ENCODE assay signal across 8 mouse cellular contexts in genomic region chr4:84675171-84675973, GRCm38 (mm10). TPM values are rescaled to one million over a fixed set of nuclear protein-coding genes. Genes with fewer than 3 reads are reported as not detected.
DNase-seq lines count a peak whose midpoint lies in the region; ATAC-seq lines count a peak whose summit lies in the region.

Bnc2 (minus strand) TSS chr4:84675275.

- H3K4me1 ChIP-seq in embryonic facial prominence, embryonic 11.5 days (ENCODE audit: control insufficient read depth, insufficient read depth, low read length) = peaks cover 3% of the 10 kb centered on the region
- no peaks in the 10 kb centered on the region for H3K4me1 ChIP-seq in heart, embryonic 11.5 days (ENCODE audit: control insufficient read depth, insufficient read depth, low read length)
- H3K4me1 ChIP-seq in kidney, embryonic 14.5 days (ENCODE audit: control insufficient read depth, insufficient read depth, low read length) = no peaks in the 10 kb centered on the region; the same call in 1 of the 2 replicates
- peaks cover 6% of the 10 kb centered on the region for H3K4me1 ChIP-seq in lung, embryonic 16.5 days (replicated peaks; ENCODE audit: control insufficient read depth, insufficient read depth, low read length)

- no peaks in the 10 kb centered on the region; the same call in 1 of the 2 replicates for H3K27me3 ChIP-seq in embryonic facial prominence, embryonic 11.5 days (ENCODE audit: control insufficient read depth, insufficient read depth, low read length)
- peaks cover 33% of the 10 kb centered on the region for H3K27me3 ChIP-seq in heart, embryonic 11.5 days (ENCODE audit: control insufficient read depth, insufficient read depth, low read length)
- peaks cover 9% of the 10 kb centered on the region; the same call in 1 of the 2 replicates for H3K27me3 ChIP-seq in kidney, embryonic 14.5 days (ENCODE audit: control insufficient read depth, insufficient read depth, low read length)
- H3K27me3 ChIP-seq in lung, embryonic 16.5 days (ENCODE audit: control insufficient read depth, insufficient read depth, low read depth, low read length) = peaks cover 39% of the 10 kb centered on the region

- no peaks in the 10 kb centered on the region for H3K9me3 ChIP-seq in embryonic facial prominence, embryonic 11.5 days (replicated peaks; ENCODE audit: control insufficient read depth, low read length)
- H3K9me3 ChIP-seq in heart, embryonic 11.5 days (replicated peaks; ENCODE audit: control insufficient read depth, low read length) = no peaks in the 10 kb centered on the region
- no peaks in the 10 kb centered on the region for H3K9me3 ChIP-seq in kidney, embryonic 14.5 days (ENCODE audit: control insufficient read depth, low read length)
- no peaks in the 10 kb centered on the region for H3K9me3 ChIP-seq in lung, embryonic 16.5 days (ENCODE audit: control insufficient read depth, low read length)

- peak within 1 kb of the TSS; percentile 93 for H3K9ac ChIP-seq in embryonic facial prominence, embryonic 11.5 days (replicated peaks; ENCODE audit: low read length)
- peak within 1 kb of the TSS; percentile 31 for H3K9ac ChIP-seq in heart, embryonic 11.5 days (ENCODE audit: low read depth, low read length)
- H3K9ac ChIP-seq in kidney, embryonic 14.5 days (ENCODE audit: low read depth, low read length) = peak within 1 kb of the TSS; percentile 76
- H3K9ac ChIP-seq in lung, embryonic 16.5 days (ENCODE audit: low read length) = peak within 1 kb of the TSS; percentile 71

- H3K36me3 ChIP-seq in embryonic facial prominence, embryonic 11.5 days (replicated peaks; ENCODE audit: control insufficient read depth, insufficient read depth, low read depth, low read length) = no peaks in the 10 kb centered on the region
- no peaks in the 10 kb centered on the region for H3K36me3 ChIP-seq in heart, embryonic 11.5 days (ENCODE audit: control insufficient read depth, insufficient read depth, low read length)
- H3K36me3 ChIP-seq in kidney, embryonic 14.5 days (ENCODE audit: control insufficient read depth, insufficient read depth, low read length) = no peaks in the 10 kb centered on the region
- H3K36me3 ChIP-seq in lung, embryonic 16.5 days (ENCODE audit: control insufficient read depth, insufficient read depth, low read length) = no peaks in the 10 kb centered on the region

- peak within 1 kb of the TSS; percentile 89 for H3K27ac ChIP-seq in embryonic facial prominence, embryonic 11.5 days (replicated peaks; ENCODE audit: low read depth, low read length)
- peak within 1 kb of the TSS; percentile 50; the same call in 1 of the 2 replicates for H3K27ac ChIP-seq in heart, embryonic 11.5 days (ENCODE audit: low read depth, low read length)
- H3K27ac ChIP-seq in kidney, embryonic 14.5 days (ENCODE audit: low read depth, low read length) = peak within 1 kb of the TSS; percentile 78; the same call in 1 of the 2 replicates
- peak within 1 kb of the TSS; percentile 31 for H3K27ac ChIP-seq in lung, embryonic 16.5 days (ENCODE audit: low read length)

- DNase-seq in thymus, postnatal 25 days = peak; percentile 4
- DNase-seq in thymus, postnatal 10 days (ENCODE audit: low spot score in 2 of 2) = no peak
- peak; percentile 69 for DNase-seq in embryonic facial prominence, embryonic 11.5 days (ENCODE audit: low spot score)
- DNase-seq in ovary, postnatal 36 days (ENCODE audit: low spot score) = peak; percentile 64

- peak within 1 kb of the TSS; percentile 84 for H3K4me3 ChIP-seq in embryonic facial prominence, embryonic 11.5 days (ENCODE audit: low read depth, low read length)
- H3K4me3 ChIP-seq in heart, embryonic 11.5 days (ENCODE audit: low read depth, low read length) = peak within 1 kb of the TSS; percentile 75
- H3K4me3 ChIP-seq in kidney, embryonic 14.5 days (ENCODE audit: low read length) = peak within 1 kb of the TSS; percentile 75
- peak within 1 kb of the TSS; percentile 76 for H3K4me3 ChIP-seq in lung, embryonic 16.5 days (ENCODE audit: low read length)

- H3K4me2 ChIP-seq in embryonic facial prominence, embryonic 11.5 days (ENCODE audit: low read depth, low read length) = peak within 1 kb of the TSS; percentile 92
- H3K4me2 ChIP-seq in heart, embryonic 11.5 days = peak within 1 kb of the TSS; percentile 92
- peak within 1 kb of the TSS; percentile 93 for H3K4me2 ChIP-seq in kidney, embryonic 14.5 days (replicated peaks; ENCODE audit: low read depth, low read length)
- H3K4me2 ChIP-seq in lung, embryonic 16.5 days (ENCODE audit: low read depth, low read length) = peak within 1 kb of the TSS; percentile 98

- peak; percentile 77 for ATAC-seq in embryonic facial prominence, embryonic 11.5 days (replicated peaks; ENCODE audit: insufficient number of reproducible peaks, low FRiP score, low TSS enrichment, low read depth)
- peak; percentile 61 for ATAC-seq in heart, embryonic 11.5 days (replicated peaks; ENCODE audit: insufficient number of reproducible peaks, low FRiP score, low TSS enrichment)
- ATAC-seq in kidney, embryonic 14.5 days (ENCODE audit: low FRiP score, low TSS enrichment) = peak; percentile 74
- ATAC-seq in lung, embryonic 16.5 days (ENCODE audit: low read depth) = peak; percentile 78
- no peak for ATAC-seq in erythroid progenitor cell, adult 5-6 weeks (replicated peaks; ENCODE audit: low FRiP score, poor library complexity, severe bottlenecking)

- WGBS in embryonic facial prominence, embryonic 11.5 days = under 1% methylated on average over 72 of the region's 80 CpGs
- WGBS in heart, embryonic 11.5 days (ENCODE audit: insufficient replicate concordance) = under 1% methylated on average over 76 of the region's 80 CpGs
- under 1% methylated on average over 56 of the region's 80 CpGs for WGBS in kidney, embryonic 14.5 days
- WGBS in lung, embryonic 16.5 days = under 1% methylated on average over 58 of the region's 80 CpGs

RNA-seq across cellular contexts. Expression of gene Bnc2, which starts in this region (rescaled TPM):
- 21.5 and 22.2 TPM in 2 replicates for polyA plus RNA-seq in embryonic facial prominence, embryonic 11.5 days (2014; fragmentation: Nextera tagmentation; extraction: Ambion mirVana)
- polyA plus RNA-seq in heart, embryonic 11.5 days (2014; fragmentation: Nextera tagmentation; extraction: Ambion mirVana) = 1.7 and 2.9 TPM in 2 replicates
- 12.2 and 14.0 TPM in 2 replicates for polyA plus RNA-seq in kidney, embryonic 14.5 days (2014; fragmentation: Nextera tagmentation; extraction: Ambion mirVana)
- polyA plus RNA-seq in lung, embryonic 16.5 days (2015; fragmentation: Nextera tagmentation; extraction: Ambion mirVana) = 3.4 and 3.7 TPM in 2 replicates
- not detected in 2 replicates for total RNA-seq in erythroid progenitor cell, adult 5-6 weeks (2015; ENCODE audit: low replicate concordance)
- not detected in 2 replicates for total RNA-seq in erythroid progenitor cell, adult 5-6 weeks (2017; ENCODE audit: low replicate concordance)

Comparison
In these comparisons a context has a peak if more than half of its experiments do, and no peak if none do; other contexts are left out.
1. DNase-seq: peak in thymus, postnatal 25 days (single experiment), embryonic facial prominence, embryonic 11.5 days (single experiment) and ovary, postnatal 36 days (single experiment); none in thymus, postnatal 10 days (0 of 2).
2. H3K27ac ChIP-seq: peak in every context shown above with its lines; median percentile 89 in embryonic facial prominence, embryonic 11.5 days; 78 in kidney, embryonic 14.5 days; 50 in heart, embryonic 11.5 days; 31 in lung, embryonic 16.5 days.
3. H3K9ac ChIP-seq: peak in every context shown above with its lines; median percentile 93 in embryonic facial prominence, embryonic 11.5 days; 76 in kidney, embryonic 14.5 days; 71 in lung, embryonic 16.5 days; 31 in heart, embryonic 11.5 days.
4. Peak in every context shown above with its lines, with median percentiles within 50 percentile points of each other: H3K4me2 ChIP-seq and H3K4me3 ChIP-seq.